Mouse (Mus musculus): ENCODE results near the gene BC017158. TPM values are rescaled to one million over a fixed set of nuclear protein-coding genes. Genes with fewer than 3 reads are reported as not detected.

The BC017158 gene
- polyA plus RNA-seq, 1 experiment = 10.9 TPM

- Histone ChIP-seq H3ac (ENCODE audit: control insufficient read depth, insufficient read length) (no peak overlapping the region), H3K4me3 (no peak overlapping the region), H3K79me2 (ENCODE audit: control insufficient read depth, insufficient read depth) (no peaks in the 10 kb centered on the region), H3K4me2 (ENCODE audit: low read depth) (no peak overlapping the region), H3K27me3 (ENCODE audit: control insufficient read depth, insufficient read depth, insufficient read length) (no peaks in the 10 kb centered on the region), H3K36me3 (ENCODE audit: control insufficient read depth, insufficient read depth) (peaks cover 6% of the 10 kb centered on the region)
- TF ChIP-seq TCF3 (IDR thresholded peaks at IDR 0.05; ENCODE audit: insufficient read length, low read depth) (no peak), MAX (IDR thresholded peaks at IDR 0.05; ENCODE audit: low read depth) (no peak), TCF12 (IDR thresholded peaks at IDR 0.05; ENCODE audit: insufficient read depth, poor library complexity, severe bottlenecking) (no peak), POLR2A (IDR thresholded peaks at IDR 0.05; ENCODE audit: insufficient read length, low read depth) (no peak), MYOG (IDR thresholded peaks at IDR 0.05; ENCODE audit: control insufficient read depth in 1 of 3, insufficient read depth in 1 of 3, insufficient read length in 2 of 3, low read depth in 2 of 3) (no peak), REST (IDR thresholded peaks at IDR 0.05; ENCODE audit: insufficient read depth, insufficient read length) (no peak), E2F4 (IDR thresholded peaks at IDR 0.05; ENCODE audit: insufficient read depth) (no peak), POLR2AphosphoS2 (IDR thresholded peaks at IDR 0.05; ENCODE audit: insufficient read length, low read depth) (no peak), CEBPB (IDR thresholded peaks at IDR 0.05; ENCODE audit: insufficient read depth, poor library complexity, severe bottlenecking) (no peak), USF1 (IDR thresholded peaks at IDR 0.05; ENCODE audit: low read depth) (no peak), SRF (IDR thresholded peaks at IDR 0.05; ENCODE audit: control insufficient read depth, insufficient read length, low read depth) (no peak), MYOD1 (IDR thresholded peaks at IDR 0.05; ENCODE audit: control insufficient read depth in 1 of 3, insufficient read length in 2 of 3, low read depth in 2 of 3) (no peak)
Observed at GRCm38 (mm10) chr7:128284047-128284446, 13.9 kb downstream of the BC017158 start.

GRCm38 (mm10) chr7:128282532-128283244, 15.3 kb downstream of the BC017158 start:
- no peak overlapping the region for H3K4me3 ChIP-seq
- H3K79me2 ChIP-seq (ENCODE audit: control insufficient read depth, insufficient read depth) = no peaks in the 10 kb centered on the region
- H3K27me3 ChIP-seq (ENCODE audit: control insufficient read depth, insufficient read depth, insufficient read length) = no peaks in the 10 kb centered on the region
- peaks cover 6% of the 10 kb centered on the region for H3K36me3 ChIP-seq (ENCODE audit: control insufficient read depth, insufficient read depth)
- TF ChIP-seq MAX (IDR thresholded peaks at IDR 0.05; ENCODE audit: low read depth) (no peak), MYOD1 (IDR thresholded peaks at IDR 0.05; ENCODE audit: control insufficient read depth in 1 of 3, insufficient read length in 2 of 3, low read depth in 2 of 3) (no peak), POLR2A (IDR thresholded peaks at IDR 0.05; ENCODE audit: insufficient read length, low read depth) (no peak), REST (IDR thresholded peaks at IDR 0.05; ENCODE audit: insufficient read depth, insufficient read length) (no peak), MYOG (IDR thresholded peaks at IDR 0.05; ENCODE audit: control insufficient read depth in 1 of 3, insufficient read depth in 1 of 3, insufficient read length in 2 of 3, low read depth in 2 of 3) (no peak), TCF12 (IDR thresholded peaks at IDR 0.05; ENCODE audit: insufficient read depth, poor library complexity, severe bottlenecking) (no peak), CEBPB (IDR thresholded peaks at IDR 0.05; ENCODE audit: insufficient read depth, poor library complexity, severe bottlenecking) (no peak), POLR2AphosphoS2 (IDR thresholded peaks at IDR 0.05; ENCODE audit: insufficient read length, low read depth) (no peak), E2F4 (IDR thresholded peaks at IDR 0.05; ENCODE audit: insufficient read depth) (no peak)
- no peak overlapping the region for H3ac ChIP-seq (ENCODE audit: control insufficient read depth, insufficient read length)
- H3K4me2 ChIP-seq (ENCODE audit: low read depth) = no peak overlapping the region

GRCm38 (mm10) chr7:128281765-128282164, 16.2 kb downstream of the BC017158 start:
- Histone ChIP-seq H3K79me2 (ENCODE audit: control insufficient read depth, insufficient read depth) (no peaks in the 10 kb centered on the region), H3K4me3 (no peak overlapping the region), H3K4me2 (ENCODE audit: low read depth) (no peak overlapping the region), H3K36me3 (ENCODE audit: control insufficient read depth, insufficient read depth) (peaks cover 6% of the 10 kb centered on the region), H3ac (ENCODE audit: control insufficient read depth, insufficient read length) (no peak overlapping the region), H3K27me3 (ENCODE audit: control insufficient read depth, insufficient read depth, insufficient read length) (no peaks in the 10 kb centered on the region)
- TF ChIP-seq USF1 (IDR thresholded peaks at IDR 0.05; ENCODE audit: low read depth) (no peak), TCF3 (IDR thresholded peaks at IDR 0.05; ENCODE audit: insufficient read length, low read depth) (no peak), MYOD1 (IDR thresholded peaks at IDR 0.05; ENCODE audit: control insufficient read depth in 1 of 3, insufficient read length in 2 of 3, low read depth in 2 of 3) (no peak), E2F4 (IDR thresholded peaks at IDR 0.05; ENCODE audit: insufficient read depth) (no peak), MAX (IDR thresholded peaks at IDR 0.05; ENCODE audit: low read depth) (no peak), CEBPB (IDR thresholded peaks at IDR 0.05; ENCODE audit: insufficient read depth, poor library complexity, severe bottlenecking) (no peak), TCF12 (IDR thresholded peaks at IDR 0.05; ENCODE audit: insufficient read depth, poor library complexity, severe bottlenecking) (no peak), MYOG (IDR thresholded peaks at IDR 0.05; ENCODE audit: control insufficient read depth in 1 of 3, insufficient read depth in 1 of 3, insufficient read length in 2 of 3, low read depth in 2 of 3) (no peak), POLR2A (IDR thresholded peaks at IDR 0.05; ENCODE audit: insufficient read length, low read depth) (no peak), SRF (IDR thresholded peaks at IDR 0.05; ENCODE audit: control insufficient read depth, insufficient read length, low read depth) (no peak), REST (IDR thresholded peaks at IDR 0.05; ENCODE audit: insufficient read depth, insufficient read length) (no peak), POLR2AphosphoS2 (IDR thresholded peaks at IDR 0.05; ENCODE audit: insufficient read length, low read depth) (no peak)

- TF ChIP-seq CEBPB (IDR thresholded peaks at IDR 0.05; ENCODE audit: insufficient read depth, poor library complexity, severe bottlenecking) (no peak), SRF (IDR thresholded peaks at IDR 0.05; ENCODE audit: control insufficient read depth, insufficient read length, low read depth) (no peak), USF1 (IDR thresholded peaks at IDR 0.05; ENCODE audit: low read depth) (no peak), REST (IDR thresholded peaks at IDR 0.05; ENCODE audit: insufficient read depth, insufficient read length) (no peak), POLR2A (IDR thresholded peaks at IDR 0.05; ENCODE audit: insufficient read length, low read depth) (no peak), TCF12 (IDR thresholded peaks at IDR 0.05; ENCODE audit: insufficient read depth, poor library complexity, severe bottlenecking) (no peak), POLR2AphosphoS2 (IDR thresholded peaks at IDR 0.05; ENCODE audit: insufficient read length, low read depth) (no peak), MYOG (IDR thresholded peaks at IDR 0.05; ENCODE audit: control insufficient read depth in 1 of 3, insufficient read depth in 1 of 3, insufficient read length in 2 of 3, low read depth in 2 of 3) (no peak), MYOD1 (IDR thresholded peaks at IDR 0.05; ENCODE audit: control insufficient read depth in 1 of 3, insufficient read length in 2 of 3, low read depth in 2 of 3) (no peak), MAX (IDR thresholded peaks at IDR 0.05; ENCODE audit: low read depth) (no peak), E2F4 (IDR thresholded peaks at IDR 0.05; ENCODE audit: insufficient read depth) (no peak)
- Histone ChIP-seq H3K4me2 (ENCODE audit: low read depth) (no peak overlapping the region), H3ac (ENCODE audit: control insufficient read depth, insufficient read length) (no peak overlapping the region), H3K36me3 (ENCODE audit: control insufficient read depth, insufficient read depth) (peaks cover 16% of the 10 kb centered on the region), H3K27me3 (ENCODE audit: control insufficient read depth, insufficient read depth, insufficient read length) (no peaks in the 10 kb centered on the region), H3K79me2 (ENCODE audit: control insufficient read depth, insufficient read depth) (no peaks in the 10 kb centered on the region), H3K4me3 (no peak overlapping the region)
Observed at GRCm38 (mm10) chr7:128279750-128280149, 18.2 kb downstream of the BC017158 start.

Data from myocyte (in vitro differentiated cells).